Mouse (Mus musculus) left cerebral cortex, postnatal 14 days (tissue): ENCODE data around the gene Gm6408. TPM values are rescaled to one million over a fixed set of nuclear protein-coding genes. Genes with fewer than 3 reads are reported as not detected.
"Not testable (repeated sequence)": the region's sequence is repeated elsewhere in the genome, so short reads cannot be mapped to it uniquely, and the experiment has no call there.

Experiments used
- DNase-seq, 2 experiments: peaks; one replicate each; pipeline ENCODE4 v3.0.0; 2021 to 2022; ENCODE audit warnings: low spot score in 2 of 2, mixed read lengths in 1 of 2
- intact Hi-C: fragments of 180-260 bp; cut with DNase I; formaldehyde crosslinking; loops from one replicate; pipeline ENCODE4 v1.15.1; 2025
- total RNA-seq, 2 experiments: library from RNA; stranded (reverse); gene quantifications; 2 replicates each; pipeline ENCODE4 v1.2.3; 2021

Gm6408 gene
- total RNA-seq, 2 experiments from 2014 or later: not detected

DNA sequence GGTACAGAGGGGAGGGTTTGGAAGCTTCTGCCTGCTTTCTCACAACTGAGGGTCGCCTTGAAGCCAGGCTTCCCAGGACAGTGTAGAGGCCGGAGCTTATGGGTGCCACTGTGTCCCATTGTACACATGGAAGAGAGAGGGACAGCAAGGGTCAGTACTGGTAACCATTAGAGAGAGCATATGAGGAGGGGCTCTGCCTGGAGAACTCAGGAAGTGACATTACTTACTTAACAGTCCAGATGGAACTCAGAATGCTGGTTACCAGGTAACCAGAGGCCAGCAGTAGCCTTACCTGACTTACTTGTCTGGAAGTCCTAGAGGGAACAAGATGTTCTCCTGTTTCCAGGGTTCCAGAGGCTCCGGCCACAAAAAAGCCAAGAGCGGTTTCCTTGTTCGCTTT, 32.1 kb downstream of the Gm6408 start, which contains the start of gene Gm3402:
Gene Gm3402 (plus strand): TSS at position 301 of the 400 bp plus-strand sequence.
- DNase-seq, intact Hi-C loops: not testable (repeated sequence)

GRCm38 (mm10) chr5:146525501-146525900, 43.7 kb downstream of the Gm6408 start, which contains the start of gene Gm3404:
Gm3404 (plus strand) TSS chr5:146525801.
- intact Hi-C loops, DNase-seq: not testable (repeated sequence)

Other genes with a start within 250 kb of the Gm6408 start
- 10 to 100 TPM; 82.5 to 90.7 TPM for gene Wasf3, start 97.0 kb upstream of the Gm6408 start, total RNA-seq
- gene Gm6370, start 9.4 kb downstream of the Gm6408 start, total RNA-seq: not detected
- gene 4930449I24Rik, start 20.4 kb downstream of the Gm6408 start, total RNA-seq: not detected
- gene Gm3402, start 32.2 kb downstream of the Gm6408 start, total RNA-seq: not detected
- gene Gm3404, start 43.8 kb downstream of the Gm6408 start, total RNA-seq: not detected
- gene Gm3409, start 55.7 kb downstream of the Gm6408 start, total RNA-seq: not detected
- not detected for gene Gm3415, start 74.2 kb downstream of the Gm6408 start, total RNA-seq
- gene Gpr12, start 103.3 kb downstream of the Gm6408 start, total RNA-seq: 10 to 100 TPM; 41.5 to 50.8 TPM